Mouse (Mus musculus): ENCODE measurements around the gene Col6a4. TPM values are rescaled to one million over a fixed set of nuclear protein-coding genes. Genes with fewer than 3 reads are reported as not detected.

The Col6a4 gene
- polyA plus RNA-seq, 2 experiments from 2014 or later, result not detected

- no peak for ATAC-seq
These were observed 146.8 kb downstream of the Col6a4 start for GRCm38 (mm10) chr9:105949755-105950154.

DNA sequence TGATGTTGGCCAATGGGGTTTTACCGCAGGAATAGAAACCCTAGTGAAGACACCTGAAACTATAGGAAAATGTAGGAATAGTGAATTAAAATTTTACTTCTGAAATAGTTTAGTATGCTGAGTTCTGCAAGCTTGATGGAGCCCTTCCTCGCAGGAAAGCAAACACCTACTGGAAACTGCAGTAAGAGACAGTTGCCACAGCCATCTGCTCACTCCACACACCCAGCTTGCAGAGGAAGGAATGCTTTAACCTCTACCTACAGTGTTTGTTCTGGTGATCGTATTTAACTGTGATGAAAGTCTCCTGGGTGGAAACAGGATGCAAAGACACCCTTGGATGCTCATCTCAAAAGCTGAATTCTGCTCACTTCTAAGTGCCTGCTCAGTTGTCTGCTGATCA is 149.0 kb downstream of the Col6a4 start:
- ATAC-seq, result no peak

Other genes with a start within 250 kb of the Col6a4 start
- under 1 TPM in 1 of 2 experiments, not detected in 1; 0.04 TPM for gene Col6a5, start 136.1 kb downstream of the Col6a4 start, polyA plus RNA-seq (2017; shearing (Covaris generic))
- 1 to 10 TPM; 2.3 to 5.1 TPM for gene Glyctk, start 61.4 kb upstream of the Col6a4 start, polyA plus RNA-seq (2017; shearing (Covaris generic))
- 10 to 100 TPM; 46.5 to 47.3 TPM for gene Wdr82, start 74.1 kb upstream of the Col6a4 start, polyA plus RNA-seq (2017; shearing (Covaris generic))
- gene Ppm1m, start 103.0 kb upstream of the Col6a4 start, polyA plus RNA-seq (2017; shearing (Covaris generic)), result 10 to 100 TPM; 19.8 to 24.0 TPM
- gene Twf2, start 106.3 kb upstream of the Col6a4 start, polyA plus RNA-seq (2017; shearing (Covaris generic)), result 100 to 1,000 TPM; 151 to 174 TPM
- gene Tlr9, start 125.8 kb upstream of the Col6a4 start, polyA plus RNA-seq (2017; shearing (Covaris generic)), result not detected
- 10 to 100 TPM; 43.4 to 74.4 TPM for gene Alas1, start 151.9 kb upstream of the Col6a4 start, polyA plus RNA-seq (2017; shearing (Covaris generic))
- gene Poc1a, start 184.3 kb upstream of the Col6a4 start, polyA plus RNA-seq (2017; shearing (Covaris generic)), result 1 to 10 TPM; 2.3 to 8.0 TPM